Mouse (Mus musculus) kidney, adult 2 months (tissue): ENCODE results near the gene Ncl.

ENCODE experiments used
- CTCF ChIP-seq: fragments of 200-500 bp; conservative IDR thresholded peaks from 2 replicates; pipeline ENCODE4 v1.5.1; 2011; ENCODE audit warnings: low read depth, mild to moderate bottlenecking, control low read depth, low read length, moderate library complexity, mixed read lengths; ENCODE audit not compliant: insufficient read depth, insufficient read length
- POLR2A ChIP-seq: fragments of 200-500 bp; IDR thresholded peaks from one replicate; pipeline ENCODE4 v1.6.1; 2011; ENCODE audit warnings: low read depth, low read length, control low read depth

- no peak for TF ChIP-seq CTCF
- no peak for TF ChIP-seq POLR2A
Measured at GRCm38 (mm10) chr1:86303063-86303872, 55.9 kb downstream of the Ncl start.
